Mouse (Mus musculus) cerebellum, postnatal 4 days (tissue): ENCODE data around the gene Arpc5l.
A peak's percentile ranks its signal among the peaks of the same experiment; 100 is the strongest.

Experiments
- DNase-seq, 2 experiments: peaks; one replicate each; pipeline ENCODE4 v3.0.0; 2022; ENCODE audit warnings: low spot score in 2 of 2, mixed read lengths in 1 of 2

The Arpc5l gene

GRCm38 (mm10) chr2:39004880-39005435 lies at the start of gene Arpc5l:
TSS of gene Arpc5l (plus strand) at chr2:39005348.
- DNase-seq: peak; percentile 83 to 90

- DNase-seq: no peak
These were observed 49.1 kb upstream of the Arpc5l start for GRCm38 (mm10) chr2:38956062-38956461.

GRCm38 (mm10) chr2:38957671-38958223 lies 47.4 kb upstream of the Arpc5l start:
- no peak for DNase-seq

- no peak for DNase-seq
These were observed 41.0 kb upstream of the Arpc5l start for GRCm38 (mm10) chr2:38964198-38964597.

GRCm38 (mm10) chr2:38969650-38970049 lies 35.5 kb upstream of the Arpc5l start:
- DNase-seq: no peak

- no peak for DNase-seq
These were observed 35.1 kb upstream of the Arpc5l start for GRCm38 (mm10) chr2:38970057-38970456.

- DNase-seq: no peak
These were observed 31.9 kb upstream of the Arpc5l start for GRCm38 (mm10) chr2:38973223-38973622.

GRCm38 (mm10) chr2:38973701-38974100 lies 31.4 kb upstream of the Arpc5l start:
- DNase-seq: no peak

GRCm38 (mm10) chr2:38974171-38974570 lies 31.0 kb upstream of the Arpc5l start:
- DNase-seq: no peak

GRCm38 (mm10) chr2:38975181-38975580 lies 30.0 kb upstream of the Arpc5l start:
- DNase-seq: no peak

GRCm38 (mm10) chr2:38975941-38976805 lies 29.0 kb upstream of the Arpc5l start:
- DNase-seq: no peak

GRCm38 (mm10) chr2:38977837-38978236 lies 27.3 kb upstream of the Arpc5l start:
- no peak for DNase-seq

GRCm38 (mm10) chr2:38983456-38983855 lies 21.7 kb upstream of the Arpc5l start:
- no peak for DNase-seq

- DNase-seq: no peak
These were observed 18.6 kb upstream of the Arpc5l start for GRCm38 (mm10) chr2:38986580-38986979.

- DNase-seq: no peak
These were observed 17.8 kb upstream of the Arpc5l start for GRCm38 (mm10) chr2:38987371-38987770.

GRCm38 (mm10) chr2:38987803-38988510 lies 17.2 kb upstream of the Arpc5l start:
- no peak for DNase-seq

GRCm38 (mm10) chr2:38988929-38989328 lies 16.2 kb upstream of the Arpc5l start:
- no peak for DNase-seq

GRCm38 (mm10) chr2:38992004-38992403 lies 13.1 kb upstream of the Arpc5l start:
- DNase-seq: no peak

- DNase-seq: no peak
These were observed 12.7 kb upstream of the Arpc5l start for GRCm38 (mm10) chr2:38992452-38992851.

- peak; percentile 89 to 94 for DNase-seq
These were observed 7.5 kb upstream of the Arpc5l start, which contains the start of gene Wdr38 for GRCm38 (mm10) chr2:38997386-38998374. TSS of gene Wdr38 (plus strand) at chr2:38997476.

- DNase-seq: no peak
These were observed 5.8 kb upstream of the Arpc5l start for GRCm38 (mm10) chr2:38999381-38999780.
